Mouse (Mus musculus): ENCODE data around the gene Elane.

DNA sequence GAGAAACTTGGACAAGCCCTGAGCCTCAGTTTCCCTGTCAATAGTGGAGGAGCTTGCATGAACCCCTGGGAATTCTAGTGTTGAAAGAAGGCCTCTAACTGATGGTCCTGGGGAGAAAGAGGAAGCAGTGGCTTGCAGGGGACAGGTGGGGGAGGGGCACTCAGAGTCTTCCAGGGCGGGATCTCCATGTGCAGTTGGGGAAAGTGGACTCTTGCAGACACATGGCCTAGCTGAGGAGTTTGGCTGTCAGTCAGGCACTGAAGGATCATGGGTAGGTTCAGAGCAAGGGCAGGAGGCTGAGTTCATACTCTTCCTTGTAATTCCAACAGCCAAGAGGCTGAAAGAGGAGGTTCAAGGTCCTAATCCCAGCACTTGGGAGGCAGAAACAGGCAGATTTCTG is 8.9 kb upstream of the Elane start:
- TF ChIP-seq CTCF (IDR thresholded peaks at IDR 0.05; ENCODE audit: extremely low read depth, insufficient read depth, insufficient read length, insufficient replicate concordance) (no peak), POLR2A (IDR thresholded peaks at IDR 0.05; ENCODE audit: low read depth, low read length) (no peak)
